Mouse (Mus musculus) spleen, adult 2 months (tissue): Measurements from ENCODE around the gene Chst8. TPM values are rescaled to one million over a fixed set of nuclear protein-coding genes. Genes with fewer than 3 reads are reported as not detected.

Experiments used
- DNase-seq, 2 experiments: peaks; one replicate each; pipeline versions ENCODE4 v3.0.0 to v3.0.0-alpha.2; 2012 to 2021; ENCODE audit warnings: low spot score in 2 of 2, low read depth in 1 of 2
- H3K27ac ChIP-seq: fragments of 200-500 bp; 2 replicates; pipeline ENCODE4 v1.5.1; 2012; ENCODE audit warnings: low read length, inconsistent platforms; ENCODE audit not compliant: insufficient read depth
- H3K27me3 ChIP-seq: fragments of 200-500 bp; 2 replicates; pipeline ENCODE4 v1.6.1; 2012; ENCODE audit warnings: mild to moderate bottlenecking, moderate library complexity, low read length, inconsistent platforms; ENCODE audit not compliant: control insufficient read depth, insufficient read depth
- H3K36me3 ChIP-seq: fragments of 200-500 bp; 2 replicates; pipeline ENCODE4 v1.6.1; 2012; ENCODE audit warnings: mild to moderate bottlenecking, low read length, inconsistent platforms; ENCODE audit not compliant: control insufficient read depth, insufficient read depth
- H3K4me1 ChIP-seq: fragments of 200-500 bp; 2 replicates; pipeline ENCODE4 v1.6.1; 2011; ENCODE audit warnings: inconsistent platforms; ENCODE audit not compliant: control insufficient read depth, insufficient read depth, insufficient read length
- H3K4me3 ChIP-seq: fragments of 200-500 bp; 2 replicates; pipeline ENCODE4 v1.5.1; 2011; ENCODE audit warnings: mild to moderate bottlenecking, inconsistent platforms; ENCODE audit not compliant: insufficient read depth, insufficient read length; ENCODE audit errors: extremely low read depth
- CTCF ChIP-seq: fragments of 200-500 bp; IDR thresholded peaks from 2 replicates; pipeline ENCODE4 v1.5.1; 2011; ENCODE audit warnings: mild to moderate bottlenecking, inconsistent platforms; ENCODE audit not compliant: insufficient read depth, insufficient read length, insufficient replicate concordance; ENCODE audit errors: extremely low read depth
- POLR2A ChIP-seq: fragments of 200-500 bp; IDR thresholded peaks from 2 replicates; pipeline ENCODE4 v1.6.1; 2011; ENCODE audit warnings: low read depth, low read length, inconsistent platforms
- WGBS: fragments of 180-500 bp; shearing (Covaris S2); methylation state at CpG from one replicate; pipeline ENCODE4 v1.1.7; 2018; 5-methylcytosine and 5-hydroxymethylcytosine counted together
- polyA plus RNA-seq: library from polyadenylated mRNA; depleted of rRNA; stranded (reverse); fragments of >200 nt; gene quantifications from 2 replicates; pipeline ENCODE4 v1.2.3, GENCODE M21; 2012

The Chst8 gene
- polyA plus RNA-seq, 1 experiment = 1.6 TPM

GRCm38 (mm10) chr7:34753140-34753886, 59.2 kb downstream of the Chst8 start:
- Histone ChIP-seq H3K27me3 (no peaks in the 10 kb centered on the region), H3K4me1 (no peaks in the 10 kb centered on the region), H3K36me3 (no peaks in the 10 kb centered on the region), H3K27ac (no peak overlapping the region), H3K4me3 (no peak overlapping the region)
- no peak for DNase-seq
- 83% methylated on average over 32 of the region's 32 CpGs for whole genome bisulfite sequencing
- TF ChIP-seq CTCF = no peak
- TF ChIP-seq POLR2A = no peak

GRCm38 (mm10) chr7:34752151-34752762, 60.3 kb downstream of the Chst8 start:
- Histone ChIP-seq H3K27ac (no peak overlapping the region), H3K36me3 (no peaks in the 10 kb centered on the region), H3K27me3 (no peaks in the 10 kb centered on the region), H3K4me1 (no peaks in the 10 kb centered on the region), H3K4me3 (no peak overlapping the region)
- TF ChIP-seq CTCF = no peak
- TF ChIP-seq POLR2A = no peak
- WGBS = 63% methylated on average over 10 of the region's 10 CpGs
- no peak for DNase-seq

GRCm38 (mm10) chr7:34750350-34750749, 62.2 kb downstream of the Chst8 start:
- DNase-seq = no peak
- no peaks in the 10 kb centered on the region for H3K27me3 ChIP-seq
- TF ChIP-seq CTCF (no peak), POLR2A (no peak)
- no peak overlapping the region for H3K4me3 ChIP-seq
- no peak overlapping the region for H3K27ac ChIP-seq
- no peaks in the 10 kb centered on the region for H3K4me1 ChIP-seq
- 79% methylated on average over 7 of the region's 7 CpGs for WGBS
- H3K36me3 ChIP-seq = no peaks in the 10 kb centered on the region

- no peak for TF ChIP-seq CTCF
- no peak for TF ChIP-seq POLR2A
- WGBS = 66% methylated on average over 3 of the region's 3 CpGs
- Histone ChIP-seq H3K36me3 (no peaks in the 10 kb centered on the region), H3K4me3 (no peak overlapping the region), H3K4me1 (no peaks in the 10 kb centered on the region), H3K27me3 (no peaks in the 10 kb centered on the region), H3K27ac (no peak overlapping the region)
- no peak for DNase-seq
These were observed 62.8 kb downstream of the Chst8 start for GRCm38 (mm10) chr7:34749753-34750152.

- Histone ChIP-seq H3K27me3 (no peaks in the 10 kb centered on the region), H3K36me3 (no peaks in the 10 kb centered on the region), H3K4me1 (no peaks in the 10 kb centered on the region), H3K27ac (no peak overlapping the region), H3K4me3 (no peak overlapping the region)
- 38% methylated on average over 4 of the region's 4 CpGs for WGBS
- TF ChIP-seq CTCF (no peak), POLR2A (no peak)
- no peak for DNase-seq
These were observed 64.0 kb downstream of the Chst8 start for GRCm38 (mm10) chr7:34748501-34748900.

- no peak overlapping the region for H3K27ac ChIP-seq
- DNase-seq = no peak
- H3K36me3 ChIP-seq = no peaks in the 10 kb centered on the region
- 83% methylated on average over 12 of the region's 12 CpGs for WGBS
- no peaks in the 10 kb centered on the region for H3K4me1 ChIP-seq
- no peaks in the 10 kb centered on the region for H3K27me3 ChIP-seq
- no peak overlapping the region for H3K4me3 ChIP-seq
- TF ChIP-seq CTCF (no peak), POLR2A (no peak)
These were observed 64.8 kb downstream of the Chst8 start for GRCm38 (mm10) chr7:34747661-34748060.

- TF ChIP-seq CTCF (no peak), POLR2A (no peak)
- DNase-seq = no peak
These were observed 65.9 kb downstream of the Chst8 start for GRCm38 (mm10) chr7:34746586-34746985.

More at GRCm38 (mm10) chr7:34746586-34746985, 65.9 kb downstream of the Chst8 start:
- Histone ChIP-seq H3K27me3 (no peaks in the 10 kb centered on the region), H3K27ac (no peak overlapping the region), H3K4me3 (no peak overlapping the region), H3K4me1 (no peaks in the 10 kb centered on the region), H3K36me3 (no peaks in the 10 kb centered on the region)
- 10% methylated on average over 6 of the region's 6 CpGs for WGBS
